20 mouse cellular contexts compared by ENCODE assay signal in the genomic region with DNA sequence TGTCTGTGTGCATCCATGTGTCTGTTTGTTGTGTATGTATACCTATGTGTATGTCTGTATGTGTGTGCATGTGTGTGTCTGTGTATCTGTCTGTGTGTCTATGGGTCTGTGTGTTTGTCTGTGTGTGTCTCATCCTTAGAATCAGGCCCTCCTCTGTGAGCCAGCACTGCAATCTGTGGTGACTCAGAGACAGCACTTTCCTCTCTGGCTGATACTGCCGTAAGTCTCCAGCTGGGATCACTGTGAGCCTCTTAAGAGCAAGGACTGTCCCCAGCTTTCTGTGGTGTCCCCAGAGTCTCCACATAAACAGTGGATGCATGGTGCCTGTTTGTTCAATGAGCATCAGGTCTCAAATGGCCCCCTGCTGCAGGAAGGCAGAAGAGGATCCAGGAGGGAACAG.
DNase-seq lines count a peak whose midpoint lies in the region; ATAC-seq and TF ChIP-seq lines count a peak whose summit lies in the region.
"Had no signal": no experiment of that assay in that cellular context is flagged by ENCODE, and none has a peak within 500 bp of the region (broad histone marks: within the 10 kb centered on the region; RNA-seq: fewer than 3 reads in every experiment).

No protein-coding gene starts in this region.

- no peak for DNase-seq in frontal cortex, postnatal 14 days (ENCODE audit: low spot score in 2 of 2)
- no peak for DNase-seq in layer of hippocampus, adult 2 months (ENCODE audit: low spot score in 2 of 2)
- DNase-seq in layer of hippocampus, postnatal 14 days (ENCODE audit: low spot score in 2 of 2): no peak
- DNase-seq in brain, adult 2 months (ENCODE audit: low read depth, low spot score): peak; percentile 71
- no peak for DNase-seq in cerebellum, adult 11-12 months
- DNase-seq: adrenal gland, adult 2 months; adrenal gland, adult 8-10 months; adrenal gland, postnatal 10 days; adrenal gland, postnatal 14 days; adrenal gland, postnatal 25 days; adrenal gland, postnatal 36 days; B cell, adult 2 months; cerebellum, adult 11 months; cerebellum, adult 18-20 months; cerebellum, adult 2 months; cerebellum, adult 8-10 months had no signal

- no peak for TF ChIP-seq CTCF in layer of hippocampus, adult 2 months (conservative IDR thresholded peaks at IDR 0.05)

- 0 out of 2 replicates have a peak overlapping the region, but pooled peaks have one; percentile 14 for H3K27ac ChIP-seq in layer of hippocampus, adult 2 months

- ATAC-seq in frontal cortex, adult (ENCODE audit: low TSS enrichment): peak; percentile 62; the same call in 1 of the 2 replicates
- ATAC-seq: activated CD4-positive, CD25-positive, alpha-beta regulatory T cell, adult 4 months; CD4-positive, CD25-positive, alpha-beta regulatory T cell, adult 4 months; Patski had no signal

- no peak overlapping the region for H3K4me3 ChIP-seq in layer of hippocampus, adult 2 months
